Mouse (Mus musculus) hindbrain, embryonic 10.5 days (tissue): ENCODE measurements around the gene Myb. TPM values are rescaled to one million over a fixed set of nuclear protein-coding genes. Genes with fewer than 3 reads are reported as not detected.
A peak's percentile ranks its signal among the peaks of the same experiment; 100 is the strongest.

Source experiments
- DNase-seq: peaks from one replicate; pipeline ENCODE4 v3.0.0-alpha.2; 2017; ENCODE audit warnings: low spot score
- H3K27ac ChIP-seq: fragments of 300-500 bp; sonication (generic); 2 replicates; pipeline ENCODE4 v1.5.1; 2016; ENCODE audit warnings: mild to moderate bottlenecking, moderate library complexity
- H3K27me3 ChIP-seq: fragments of 300-500 bp; sonication (generic); 2 replicates; pipeline ENCODE4 v1.6.1; 2016; ENCODE audit warnings: mild to moderate bottlenecking; ENCODE audit not compliant: poor library complexity, insufficient read depth, severe bottlenecking
- H3K36me3 ChIP-seq: fragments of 300-500 bp; sonication (generic); 2 replicates; pipeline ENCODE4 v1.6.1; 2016; ENCODE audit warnings: mild to moderate bottlenecking, moderate library complexity
- H3K4me1 ChIP-seq: fragments of 300-500 bp; sonication (generic); replicated peaks from 2 replicates; pipeline ENCODE4 v1.6.1; 2016; ENCODE audit warnings: mild to moderate bottlenecking
- H3K4me3 ChIP-seq: fragments of 300-500 bp; sonication (generic); 2 replicates; pipeline ENCODE4 v1.5.1; 2016; ENCODE audit warnings: mild to moderate bottlenecking, moderate library complexity
- H3K9me3 ChIP-seq: fragments of 300-500 bp; sonication (generic); 2 replicates; pipeline ENCODE4 v1.6.1; 2016; ENCODE audit warnings: mild to moderate bottlenecking, moderate library complexity
- WGBS: fragments of 180-500 bp; shearing (Covaris S2); methylation state at CpG from one replicate; pipeline ENCODE4 v1.1.7; 2016; 5-methylcytosine and 5-hydroxymethylcytosine counted together
- polyA plus RNA-seq: library from polyadenylated mRNA; unstranded; fragments of >200 nt; fragmentation: Nextera tagmentation; extraction: Ambion mirVana; gene quantifications from 2 replicates; pipeline ENCODE4 v1.2.1, GENCODE M21; 2016

Myb gene
- polyA plus RNA-seq, 1 experiment from 2014 or later: 4.3 TPM

DNA sequence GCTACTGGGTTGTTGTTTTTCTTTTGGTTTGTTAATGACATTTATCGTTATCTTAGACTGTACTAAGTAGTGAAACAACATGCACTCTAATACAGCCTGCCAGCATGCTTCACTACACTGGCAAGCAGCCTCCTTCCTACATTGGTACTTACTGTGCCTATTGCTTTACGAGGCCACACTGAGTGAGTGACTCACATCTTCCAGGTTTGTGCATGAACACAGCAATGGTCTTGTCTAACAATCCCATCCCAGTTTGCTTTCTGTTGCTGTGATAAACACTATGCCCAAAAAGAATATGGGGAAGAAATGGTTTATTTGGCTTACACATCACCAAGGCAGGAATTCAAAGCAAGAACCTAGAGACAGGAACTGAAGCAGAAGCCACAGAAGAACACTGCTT lies 55.6 kb downstream of the Myb start:
- 92% methylated on average over 2 of the region's 2 CpGs for WGBS

GRCm38 (mm10) chr10:21102689-21103088 lies 58.1 kb downstream of the Myb start:
- Histone ChIP-seq H3K27ac (no peak overlapping the region; the same call in 1 of the 2 replicates), H3K4me1 (peaks cover 31% of the 10 kb centered on the region), H3K4me3 (no peak overlapping the region), H3K36me3 (no peaks in the 10 kb centered on the region), H3K9me3 (peaks cover 4% of the 10 kb centered on the region; the same call in 1 of the 2 replicates), H3K27me3 (peaks cover 29% of the 10 kb centered on the region)
- WGBS: 79% methylated on average over 7 of the region's 7 CpGs
- no peak for DNase-seq

More for the DNA sequence above, 55.6 kb downstream of the Myb start:
- H3K4me1 ChIP-seq: peaks cover 43% of the 10 kb centered on the region
- H3K27ac ChIP-seq: no peak overlapping the region
- H3K9me3 ChIP-seq: peaks cover 4% of the 10 kb centered on the region; the same call in 1 of the 2 replicates
- no peak overlapping the region for H3K4me3 ChIP-seq
- no peak for DNase-seq
- H3K27me3 ChIP-seq: peaks cover 21% of the 10 kb centered on the region
- H3K36me3 ChIP-seq: no peaks in the 10 kb centered on the region

DNA sequence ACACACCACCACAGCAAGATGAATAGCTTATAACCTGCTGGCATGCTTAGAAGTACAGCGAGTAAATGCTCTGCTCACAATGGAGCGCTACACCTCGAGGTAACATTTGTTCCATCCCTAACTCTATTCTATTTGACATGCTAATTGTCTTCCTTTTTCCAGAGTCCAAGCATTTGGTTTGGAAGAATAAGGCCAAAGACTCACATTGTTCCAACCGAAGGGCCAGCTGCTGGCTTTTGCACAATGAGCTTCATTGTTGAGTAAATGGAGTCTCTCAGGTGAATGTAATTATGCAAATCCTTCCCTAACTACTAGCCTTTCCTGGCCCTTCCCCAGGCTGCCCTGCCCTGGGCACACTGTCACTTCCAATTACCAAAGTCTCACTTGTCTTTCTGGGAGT lies 58.8 kb downstream of the Myb start:
- 15% methylated on average over 4 of the region's 4 CpGs for WGBS
- Histone ChIP-seq H3K36me3 (no peaks in the 10 kb centered on the region), H3K4me3 (no peak overlapping the region), H3K9me3 (peaks cover 2% of the 10 kb centered on the region; the same call in 1 of the 2 replicates), H3K27ac (peak overlapping the region; percentile 68), H3K4me1 (peaks cover 31% of the 10 kb centered on the region), H3K27me3 (peaks cover 29% of the 10 kb centered on the region)
- DNase-seq: peak; percentile 42

DNA sequence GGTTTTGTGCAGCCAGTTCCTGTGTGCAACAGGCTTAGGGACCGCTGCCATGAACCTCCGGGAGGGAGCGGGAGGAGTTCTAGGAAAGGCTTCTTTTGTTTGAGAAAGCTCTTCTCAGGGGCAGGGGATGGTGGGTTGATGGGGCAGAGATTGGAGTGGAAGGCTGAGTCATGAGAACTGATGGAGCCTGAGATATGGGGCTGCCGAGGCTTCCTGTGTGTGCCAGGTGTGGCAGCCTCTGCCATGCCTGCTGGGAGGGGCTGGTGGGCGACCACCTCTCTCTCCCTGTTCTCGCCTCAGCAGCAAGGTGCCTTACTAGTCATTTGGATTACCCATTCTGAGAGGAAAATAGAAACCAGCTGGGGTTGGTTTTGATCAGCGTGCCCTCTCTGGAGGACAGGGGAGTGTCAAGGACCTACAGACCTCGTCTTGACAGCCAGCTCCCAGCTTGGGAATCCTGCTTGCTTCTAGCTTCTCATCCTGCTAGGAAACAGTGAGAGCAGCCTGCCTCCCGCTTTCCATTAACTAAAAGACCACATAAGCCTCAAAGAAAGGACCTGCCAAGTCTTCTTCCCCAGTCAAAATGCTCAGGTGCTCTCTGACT lies 60.0 kb downstream of the Myb start:
- 36% methylated on average over 9 of the region's 9 CpGs for WGBS
- H3K27me3 ChIP-seq: peaks cover 29% of the 10 kb centered on the region
- DNase-seq: no peak
- H3K36me3 ChIP-seq: no peaks in the 10 kb centered on the region
- H3K4me1 ChIP-seq: peaks cover 31% of the 10 kb centered on the region
- H3K27ac ChIP-seq: peak overlapping the region; percentile 68
- H3K9me3 ChIP-seq: no peaks in the 10 kb centered on the region
- no peak overlapping the region for H3K4me3 ChIP-seq

DNA sequence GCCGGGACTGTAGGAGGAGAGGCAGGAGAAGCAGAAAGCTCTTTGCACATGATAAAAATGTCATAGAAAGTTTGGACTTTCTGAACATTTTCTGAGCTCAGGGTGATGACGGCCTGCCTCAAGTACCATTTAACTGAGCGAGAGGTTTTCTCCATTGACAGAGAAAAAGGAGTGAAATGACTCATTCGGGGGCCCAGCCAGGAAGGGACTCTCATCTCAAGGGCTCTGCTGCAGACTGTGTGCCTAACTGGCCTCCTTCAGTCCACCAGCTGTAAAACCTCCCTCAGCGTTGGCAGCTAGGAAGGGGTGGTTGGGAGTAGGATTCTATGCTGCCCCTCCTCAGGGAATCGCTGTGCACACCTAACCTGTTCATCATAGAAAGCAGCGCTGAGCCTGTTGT lies 61.3 kb downstream of the Myb start:
- Histone ChIP-seq H3K36me3 (no peaks in the 10 kb centered on the region), H3K27ac (no peak overlapping the region), H3K9me3 (no peaks in the 10 kb centered on the region), H3K4me3 (no peak overlapping the region), H3K4me1 (peaks cover 31% of the 10 kb centered on the region), H3K27me3 (peaks cover 29% of the 10 kb centered on the region)
- DNase-seq: no peak
- WGBS: 88% methylated on average over 7 of the region's 7 CpGs

- Histone ChIP-seq H3K4me1 (peaks cover 25% of the 10 kb centered on the region), H3K27me3 (peaks cover 22% of the 10 kb centered on the region), H3K36me3 (no peaks in the 10 kb centered on the region), H3K9me3 (no peaks in the 10 kb centered on the region), H3K4me3 (no peak overlapping the region), H3K27ac (no peak overlapping the region)
- no peak for DNase-seq
- WGBS: 91% methylated on average over 14 of the region's 14 CpGs
Observed at GRCm38 (mm10) chr10:21095541-21095940, 65.2 kb downstream of the Myb start.

GRCm38 (mm10) chr10:21094896-21095295 lies 65.9 kb downstream of the Myb start:
- Histone ChIP-seq H3K27me3 (peaks cover 24% of the 10 kb centered on the region), H3K36me3 (no peaks in the 10 kb centered on the region), H3K27ac (no peak overlapping the region), H3K4me3 (no peak overlapping the region), H3K4me1 (peaks cover 21% of the 10 kb centered on the region), H3K9me3 (no peaks in the 10 kb centered on the region)
- DNase-seq: no peak
- WGBS: 90% methylated on average over 2 of the region's 2 CpGs

DNA sequence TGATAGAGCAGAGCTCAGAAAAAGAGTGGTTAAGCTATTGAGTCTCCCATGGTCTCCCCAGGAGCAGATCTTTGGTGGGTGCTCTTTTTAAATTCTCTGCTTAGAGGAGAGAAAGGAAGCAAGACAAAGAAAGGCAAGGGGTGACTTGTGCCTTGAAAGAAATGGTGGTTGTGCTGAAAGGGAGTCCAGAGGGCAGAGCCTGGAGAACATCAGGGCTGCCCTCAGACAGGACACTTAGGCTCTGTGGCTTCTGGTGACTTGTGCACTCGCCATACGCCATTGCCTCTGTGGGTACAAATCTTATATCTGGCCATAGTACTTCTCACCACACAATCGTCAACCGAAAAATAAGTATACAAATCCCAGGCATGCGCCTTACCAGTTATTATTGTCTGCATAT lies 67.5 kb downstream of the Myb start:
- Histone ChIP-seq H3K4me1 (peaks cover 23% of the 10 kb centered on the region), H3K36me3 (no peaks in the 10 kb centered on the region), H3K27ac (no peak overlapping the region), H3K4me3 (no peak overlapping the region), H3K27me3 (peaks cover 22% of the 10 kb centered on the region), H3K9me3 (no peaks in the 10 kb centered on the region)
- no peak for DNase-seq
- 92% methylated on average over 5 of the region's 5 CpGs for WGBS

GRCm38 (mm10) chr10:21092501-21093270 lies 68.1 kb downstream of the Myb start:
- H3K27ac ChIP-seq: no peak overlapping the region
- DNase-seq: no peak
- H3K27me3 ChIP-seq: peaks cover 22% of the 10 kb centered on the region
- no peaks in the 10 kb centered on the region for H3K36me3 ChIP-seq
- WGBS: 62% methylated on average over 18 of the region's 18 CpGs
- H3K4me1 ChIP-seq: peaks cover 29% of the 10 kb centered on the region
- H3K9me3 ChIP-seq: no peaks in the 10 kb centered on the region
- no peak overlapping the region for H3K4me3 ChIP-seq

DNA sequence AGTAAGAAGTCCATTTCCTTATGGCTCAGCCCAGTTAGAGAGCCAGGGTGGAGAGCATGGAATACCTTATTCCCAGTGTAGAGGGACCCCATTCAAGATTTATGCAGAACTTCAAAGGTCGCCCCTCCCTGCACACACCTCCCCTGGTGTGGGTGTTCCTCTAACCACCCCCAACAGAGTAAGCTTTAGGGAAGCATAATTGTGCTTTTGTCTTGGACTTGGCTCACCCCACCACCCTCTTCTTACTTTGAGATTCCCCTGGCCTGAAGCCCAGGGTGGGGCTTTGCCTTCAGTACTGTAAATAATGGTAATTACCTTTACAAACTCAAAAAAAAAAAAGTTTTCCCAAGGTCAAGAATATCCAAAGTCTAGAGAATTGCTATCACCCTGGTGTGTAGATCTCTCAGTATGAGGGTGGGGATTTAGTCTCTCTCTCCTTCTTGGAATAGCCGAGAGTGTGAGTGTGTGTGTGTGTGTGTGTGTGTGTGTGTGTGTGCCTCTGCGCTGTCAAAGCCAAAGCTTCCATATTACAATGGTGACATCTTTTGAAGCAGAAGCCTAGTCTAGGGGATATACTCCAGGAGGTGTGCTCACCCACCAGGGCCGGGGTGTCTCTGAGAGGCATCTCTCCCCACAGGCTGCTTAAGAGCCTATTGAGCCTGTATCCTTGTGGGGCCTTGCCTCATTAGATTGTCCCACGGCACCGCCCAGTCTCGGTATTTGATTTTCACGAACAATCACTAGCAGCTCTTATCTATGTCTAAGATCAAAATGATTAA lies 69.7 kb downstream of the Myb start:
- Histone ChIP-seq H3K27me3 (peaks cover 22% of the 10 kb centered on the region), H3K27ac (no peak overlapping the region), H3K9me3 (no peaks in the 10 kb centered on the region), H3K4me3 (no peak overlapping the region), H3K4me1 (peaks cover 35% of the 10 kb centered on the region), H3K36me3 (no peaks in the 10 kb centered on the region)
- DNase-seq: no peak
- 86% methylated on average over 8 of the region's 8 CpGs for WGBS

DNA sequence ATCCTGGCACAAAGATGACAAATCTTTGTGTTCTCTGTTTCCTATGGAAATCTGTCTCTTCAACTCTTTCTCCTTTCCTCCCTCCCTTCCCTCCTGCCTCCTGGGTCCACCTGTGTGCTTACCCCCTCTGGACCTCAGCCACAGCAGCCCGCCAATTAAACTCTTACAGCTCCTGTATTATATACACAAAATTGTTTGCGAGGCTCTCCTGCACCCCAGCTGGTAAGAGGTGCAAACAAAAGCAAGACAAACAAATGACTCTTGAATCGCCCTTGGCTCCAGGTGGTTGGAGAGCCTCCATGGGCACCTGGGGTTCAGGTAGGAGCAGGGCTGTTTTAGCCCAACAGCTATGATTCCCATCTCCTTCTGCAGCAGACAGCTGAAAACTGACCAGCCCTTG lies 71.2 kb downstream of the Myb start:
- DNase-seq: no peak
- Histone ChIP-seq H3K9me3 (no peaks in the 10 kb centered on the region), H3K4me1 (peaks cover 38% of the 10 kb centered on the region), H3K27me3 (peaks cover 35% of the 10 kb centered on the region), H3K4me3 (no peak overlapping the region), H3K27ac (no peak overlapping the region), H3K36me3 (no peaks in the 10 kb centered on the region)
- 75% methylated on average over 3 of the region's 3 CpGs for WGBS

DNA sequence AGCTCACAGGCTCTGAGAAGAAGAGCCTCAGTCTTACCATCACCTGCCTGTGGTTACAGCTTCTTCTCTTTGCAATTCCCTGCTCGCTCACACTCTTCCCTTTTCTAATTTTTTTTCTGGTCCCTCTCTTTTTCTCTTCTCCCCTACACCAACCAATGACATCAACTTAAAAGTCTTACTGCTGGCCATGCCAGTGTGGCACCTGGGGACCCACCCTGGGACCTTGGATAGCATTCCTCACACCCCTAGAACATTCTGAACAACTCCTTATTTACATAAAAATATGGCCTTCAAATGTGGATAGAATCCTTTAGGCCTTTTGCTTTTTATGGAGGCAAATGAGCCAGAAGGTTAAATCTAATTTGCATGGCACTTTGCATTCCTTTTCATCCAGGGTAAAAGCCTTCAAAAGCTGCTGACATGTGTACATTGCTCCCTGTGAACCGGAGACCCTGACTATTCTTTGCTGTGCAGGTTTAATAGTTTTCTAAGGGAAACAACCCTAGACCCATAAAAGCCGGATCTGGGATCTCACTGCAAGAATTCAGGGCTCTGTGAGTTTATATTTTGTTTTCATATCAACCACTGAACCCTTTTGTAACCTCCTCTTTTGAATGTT lies 73.1 kb downstream of the Myb start:
- H3K27me3 ChIP-seq: peaks cover 46% of the 10 kb centered on the region
- 62% methylated on average over 3 of the region's 3 CpGs for WGBS
- DNase-seq: no peak
- no peak overlapping the region for H3K27ac ChIP-seq
- peaks cover 49% of the 10 kb centered on the region for H3K4me1 ChIP-seq
- no peak overlapping the region for H3K4me3 ChIP-seq
- H3K9me3 ChIP-seq: no peaks in the 10 kb centered on the region
- no peaks in the 10 kb centered on the region for H3K36me3 ChIP-seq
